Mouse (Mus musculus) liver, embryonic 14.5 days (tissue): Measurements from ENCODE around the gene Polr1e.

ENCODE experiments used
- CTCF ChIP-seq: IDR thresholded peaks from 2 replicates; pipeline ENCODE4 v1.5.1; 2016; ENCODE audit warnings: antibody characterized with exemption, low read depth, control low read depth
- EP300 ChIP-seq: IDR thresholded peaks from 2 replicates; pipeline ENCODE4 v1.6.1; 2016; ENCODE audit warnings: antibody characterized with exemption, low read depth

DNA sequence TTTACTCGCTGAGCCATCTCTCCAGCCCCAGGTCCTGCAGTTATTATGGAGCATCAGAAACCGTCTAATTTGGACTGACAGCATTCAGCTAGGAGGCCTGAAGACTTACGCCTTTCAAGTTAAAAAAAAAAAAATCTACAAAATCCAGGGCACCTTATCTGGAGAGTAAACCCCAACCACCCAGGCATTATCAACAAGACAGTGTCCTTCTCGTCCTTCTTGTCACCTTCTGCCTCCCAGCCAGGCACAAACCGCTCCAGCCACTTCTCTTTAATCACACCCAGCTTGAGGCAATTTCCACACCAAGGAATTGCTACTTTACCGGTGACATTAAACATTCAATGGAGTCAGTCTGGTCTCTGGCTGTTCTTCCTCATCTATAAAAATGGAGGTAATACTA, 55.2 kb downstream of the Polr1e start:
- no peak for TF ChIP-seq CTCF
- peak; percentile 94 for TF ChIP-seq EP300
